Mouse (Mus musculus) MN1 (cell line): Measurements from ENCODE around the gene Vmn1r139.
"Not testable (repeated sequence)": the region's sequence is repeated elsewhere in the genome, so short reads cannot be mapped to it uniquely, and the experiment has no call there.

Experiments
- DNase-seq: peaks from one replicate; pipeline ENCODE4 v3.0.0-alpha.2; 2016; ENCODE audit warnings: low spot score

Gene Vmn1r139

GRCm38 (mm10) chr7:22068757-22069156 lies at the start of gene Vmn1r139:
Vmn1r139 (plus strand) TSS chr7:22069057.
- DNase-seq: not testable (repeated sequence)

GRCm38 (mm10) chr7:22028797-22029196 lies 40.1 kb upstream of the Vmn1r139 start, which contains the start of gene Vmn1r138:
Vmn1r138 (minus strand) TSS chr7:22028897.
- DNase-seq: not testable (repeated sequence)

- DNase-seq: not testable (repeated sequence)
Measured at GRCm38 (mm10) chr7:22056205-22056604, 12.7 kb upstream of the Vmn1r139 start, which contains the start of gene Gm6176. Gm6176 (minus strand) TSS chr7:22056305.

- DNase-seq: not testable (repeated sequence)
Measured at GRCm38 (mm10) chr7:22118145-22118544, 49.3 kb downstream of the Vmn1r139 start, which contains the start of gene Gm16451. Gm16451 (minus strand) TSS chr7:22118245.

- DNase-seq: not testable (repeated sequence)
Measured at GRCm38 (mm10) chr7:22134641-22135040, 65.8 kb downstream of the Vmn1r139 start, which contains the start of gene Gm10666. Gm10666 (minus strand) TSS chr7:22134741.
